Mouse (Mus musculus) urinary bladder, postnatal 0 days (tissue): Measurements from ENCODE around the gene Slc2a4. TPM values are rescaled to one million over a fixed set of nuclear protein-coding genes. Genes with fewer than 3 reads are reported as not detected.

ENCODE experiments used
- microRNA-seq: library from miRNA; unstranded; fragments of <30 nt; microRNA quantifications from one replicate; pipeline ENCODE4, GENCODE M21; 2016
- polyA plus RNA-seq: library from polyadenylated mRNA; unstranded; fragments of >200 nt; fragmentation: Nextera tagmentation; extraction: Ambion mirVana; gene quantifications from 2 replicates; pipeline ENCODE4 v1.2.1, GENCODE M21; 2015

Slc2a4 gene
- 181 and 186 TPM in 2 replicates for polyA plus RNA-seq

GRCm38 (mm10) chr11:69948066-69948762, at the start of gene Slc2a4:
Slc2a4 (minus strand) TSS chr11:69948188.

GRCm38 (mm10) chr11:69995391-69995960, 47.5 kb upstream of the Slc2a4 start, which contains the start of gene Phf23:
Phf23 (plus strand) TSS chr11:69995777.

GRCm38 (mm10) chr11:69990850-69991691, 43.1 kb upstream of the Slc2a4 start, which contains the start of gene Gabarap:
Gabarap (plus strand) TSS chr11:69991143.

GRCm38 (mm10) chr11:69982225-69982624, 34.2 kb upstream of the Slc2a4 start, which contains the start of gene Elp5:
Elp5 (minus strand) TSS chr11:69982517.

GRCm38 (mm10) chr11:69981141-69981762, 33.3 kb upstream of the Slc2a4 start, which contains the start of gene Ctdnep1:
Ctdnep1 (plus strand) TSS chr11:69981156.

GRCm38 (mm10) chr11:69964650-69965270, 16.8 kb upstream of the Slc2a4 start, which contains the start of gene Cldn7:
Cldn7 (plus strand) TSS chr11:69964779.

GRCm38 (mm10) chr11:69935137-69935879, 12.7 kb downstream of the Slc2a4 start, which contains the start of gene Ybx2:
Ybx2 (plus strand) TSS chr11:69935796.

GRCm38 (mm10) chr11:69921114-69922011, 26.6 kb downstream of the Slc2a4 start, which contains the start of gene Eif5a:
Eif5a (minus strand) TSS chr11:69921958.

DNA sequence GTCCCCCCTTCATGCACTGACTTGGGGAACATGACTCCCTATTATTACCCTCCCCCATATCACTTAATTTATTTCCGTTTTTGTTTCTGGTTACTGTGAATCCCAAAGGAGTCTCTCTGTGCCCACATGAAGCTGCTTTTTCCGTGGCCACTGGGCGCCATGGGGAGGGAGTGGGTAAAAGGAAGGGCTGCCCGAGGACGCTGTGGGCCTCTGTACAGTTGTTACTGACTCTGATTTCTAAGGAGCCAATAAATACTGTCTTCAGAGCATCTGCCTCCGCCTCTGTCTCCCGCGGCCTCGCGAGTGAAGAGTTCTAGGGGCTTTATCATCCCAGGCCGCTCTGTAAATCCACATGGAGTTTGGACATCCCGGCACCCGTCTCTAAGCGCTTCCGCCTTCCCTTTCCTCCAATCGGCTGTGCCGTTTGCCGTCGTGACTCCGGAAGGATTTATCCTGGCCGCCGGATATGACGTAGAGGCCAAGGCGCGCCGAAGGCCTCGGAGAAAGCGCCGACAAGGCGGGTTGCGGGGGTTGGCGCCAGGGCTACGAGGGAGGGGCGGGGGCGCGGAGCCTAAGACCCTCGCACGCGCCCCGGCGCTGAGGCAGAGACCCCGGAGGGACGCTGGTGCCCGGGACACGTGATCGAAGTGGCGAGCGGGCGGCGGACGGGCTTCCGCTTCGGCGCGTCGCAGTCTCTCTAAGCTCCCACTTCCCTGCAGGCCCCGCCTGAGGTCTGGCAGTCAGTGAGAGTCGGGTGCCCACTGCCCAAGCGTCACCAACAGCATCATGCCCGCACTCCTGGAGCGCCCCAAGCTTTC, 34.2 kb downstream of the Slc2a4 start, which contains the start of gene Gps2:
TSS of gene Gps2 (plus strand) at position 335 of the 818 bp plus-strand sequence.

DNA sequence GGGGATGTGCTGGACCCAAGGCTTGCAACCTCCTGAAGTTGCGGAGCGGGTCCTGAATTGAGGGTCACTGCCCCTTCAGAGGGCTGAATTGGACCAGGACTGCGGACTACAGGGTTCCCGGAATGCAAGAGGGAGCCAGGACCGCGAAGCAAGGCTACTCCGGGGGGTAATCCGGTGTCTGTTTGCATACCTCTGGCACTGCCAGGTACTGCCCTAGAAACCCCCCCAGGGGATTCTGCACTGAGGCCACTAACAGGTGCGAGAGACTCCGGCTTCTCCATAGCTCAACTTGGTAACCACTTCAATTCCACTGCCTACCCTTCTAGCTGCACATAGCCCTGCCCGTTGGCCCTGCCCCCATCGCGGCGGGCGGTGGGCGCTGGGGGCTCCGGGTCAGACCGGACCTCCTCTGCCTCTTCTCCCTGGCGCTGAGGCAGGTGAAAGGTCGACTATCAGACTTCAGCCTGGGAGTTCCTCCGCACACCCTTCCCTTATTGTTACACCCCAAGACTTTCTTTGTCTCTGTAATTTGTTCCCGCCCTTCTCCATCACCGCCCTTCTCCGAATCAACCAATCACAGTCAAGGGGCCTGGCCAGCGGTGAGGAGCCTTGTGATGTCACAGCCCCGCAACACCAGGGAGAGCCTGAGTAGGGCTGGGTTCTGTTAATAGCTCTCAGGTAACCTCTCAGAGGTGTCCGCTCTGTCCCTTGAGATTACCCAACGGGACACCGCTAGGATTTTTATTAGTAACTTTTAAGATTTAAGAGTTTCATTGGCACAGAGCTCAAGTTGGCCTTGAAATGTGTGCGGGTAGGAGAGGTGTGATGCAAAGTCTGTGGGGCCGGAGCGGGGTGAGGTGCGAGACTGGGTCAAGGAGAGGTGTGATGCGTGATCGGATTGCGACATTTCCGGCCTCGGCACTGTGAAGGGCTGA, 47.2 kb downstream of the Slc2a4 start, which contains the start of the genes 2810408A11Rik and Neurl4:
TSS of gene 2810408A11Rik (minus strand) at position 517 of the 935 bp plus-strand sequence.
TSS of gene Neurl4 (plus strand) at position 602 of the 935 bp plus-strand sequence.

DNA sequence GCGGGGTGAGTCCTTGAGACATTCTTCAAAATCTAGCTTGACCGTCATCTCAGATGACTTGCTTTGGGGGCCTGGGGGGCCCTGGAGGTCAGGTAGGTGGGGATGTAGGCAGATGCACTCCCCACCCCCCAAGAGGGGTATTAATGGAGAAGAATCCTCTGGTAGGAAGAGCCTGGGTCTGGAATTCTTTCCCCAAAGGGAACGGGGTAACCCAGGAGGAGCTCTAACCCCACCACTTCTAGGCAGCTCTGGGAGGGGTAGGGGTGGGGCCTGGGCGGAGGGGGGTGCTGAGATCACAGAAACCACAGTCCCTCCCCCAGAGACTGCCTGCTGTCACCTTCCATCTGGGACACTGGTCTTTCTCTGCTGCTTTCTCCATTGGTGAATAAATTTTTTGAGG, 52.7 kb downstream of the Slc2a4 start, which contains the start of gene Acap1:
TSS of gene Acap1 (minus strand) at position 249 of the 400 bp plus-strand sequence.

Small RNA genes within 50 kb of the gene (microRNA-seq; reads per million reads assigned to microRNA genes)
- not detected for gene Gm44349

Other genes starting within 250 kb of the Slc2a4 start
- gene Polr2a, start 189.6 kb downstream of the Slc2a4 start, polyA plus RNA-seq = 9.3 and 10.3 TPM in 2 replicates
- gene Slc35g3, start 186.2 kb downstream of the Slc2a4 start, polyA plus RNA-seq = not detected in 2 replicates
- 3.9 and 4.3 TPM in 2 replicates for gene Zbtb4, start 182.3 kb downstream of the Slc2a4 start, polyA plus RNA-seq
- 5.9 and 6.9 TPM in 2 replicates for gene Chrnb1, start 152.2 kb downstream of the Slc2a4 start, polyA plus RNA-seq
- 0.78 and 0.86 TPM in 2 replicates for gene Fgf11, start 146.3 kb downstream of the Slc2a4 start, polyA plus RNA-seq
- 13.7 TPM in 2 replicates for gene Tmem102, start 142.6 kb downstream of the Slc2a4 start, polyA plus RNA-seq
- not detected in 2 replicates for gene Gm39566, start 132.9 kb downstream of the Slc2a4 start, polyA plus RNA-seq
- gene Spem2, start 129.7 kb downstream of the Slc2a4 start, polyA plus RNA-seq = not detected in 2 replicates
- gene Spem1, start 126.0 kb downstream of the Slc2a4 start, polyA plus RNA-seq = 0.25 TPM in 1 of 2 replicates, not detected in the other
- 3.0 and 3.5 TPM in 2 replicates for gene Nlgn2, start 110.4 kb downstream of the Slc2a4 start, polyA plus RNA-seq
- 421 and 430 TPM in 2 replicates for gene Tmem256, start 109.7 kb downstream of the Slc2a4 start, polyA plus RNA-seq
- gene Plscr3, start 101.8 kb downstream of the Slc2a4 start, polyA plus RNA-seq = 94.6 and 111 TPM in 2 replicates
- 6.2 and 6.4 TPM in 2 replicates for gene Tnk1, start 89.5 kb downstream of the Slc2a4 start, polyA plus RNA-seq
- gene Tmem95, start 70.2 kb downstream of the Slc2a4 start, polyA plus RNA-seq = not detected in 2 replicates
- 9.2 and 10.3 TPM in 2 replicates for gene Kctd11, start 66.8 kb downstream of the Slc2a4 start, polyA plus RNA-seq
- gene Acap1, start 52.6 kb downstream of the Slc2a4 start, polyA plus RNA-seq = 0.14 and 0.47 TPM in 2 replicates
- gene 2810408A11Rik, start 47.2 kb downstream of the Slc2a4 start, polyA plus RNA-seq = 2.4 and 2.8 TPM in 2 replicates
- 3.3 and 4.0 TPM in 2 replicates for gene Neurl4, start 47.1 kb downstream of the Slc2a4 start, polyA plus RNA-seq
- 40.4 and 40.8 TPM in 2 replicates for gene Gps2, start 34.3 kb downstream of the Slc2a4 start, polyA plus RNA-seq
- 1,055 and 1,123 TPM in 2 replicates for gene Eif5a, start 26.2 kb downstream of the Slc2a4 start, polyA plus RNA-seq
- gene Ybx2, start 12.4 kb downstream of the Slc2a4 start, polyA plus RNA-seq = 0.54 and 1.3 TPM in 2 replicates
- gene Cldn7, start 16.6 kb upstream of the Slc2a4 start, polyA plus RNA-seq = 61.3 and 78.2 TPM in 2 replicates
- 17.5 and 18.5 TPM in 2 replicates for gene Ctdnep1, start 33.0 kb upstream of the Slc2a4 start, polyA plus RNA-seq
- 83.8 and 90.4 TPM in 2 replicates for gene Elp5, start 34.3 kb upstream of the Slc2a4 start, polyA plus RNA-seq
- 483 and 506 TPM in 2 replicates for gene Gabarap, start 43.0 kb upstream of the Slc2a4 start, polyA plus RNA-seq
- gene Phf23, start 47.6 kb upstream of the Slc2a4 start, polyA plus RNA-seq = 46.2 and 46.3 TPM in 2 replicates
- 13.4 and 13.8 TPM in 2 replicates for gene Dvl2, start 52.4 kb upstream of the Slc2a4 start, polyA plus RNA-seq
- 89.2 and 94.2 TPM in 2 replicates for gene Acadvl, start 67.2 kb upstream of the Slc2a4 start, polyA plus RNA-seq
- gene Dlg4, start 68.8 kb upstream of the Slc2a4 start, polyA plus RNA-seq = 4.8 and 5.2 TPM in 2 replicates
- gene Asgr1, start 105.9 kb upstream of the Slc2a4 start, polyA plus RNA-seq = 0.23 and 0.55 TPM in 2 replicates
- gene Asgr2, start 144.5 kb upstream of the Slc2a4 start, polyA plus RNA-seq = not detected in 2 replicates
- 0.58 and 0.90 TPM in 2 replicates for gene Mgl2, start 182.1 kb upstream of the Slc2a4 start, polyA plus RNA-seq
- 1.6 and 2.0 TPM in 2 replicates for gene Clec10a, start 208.0 kb upstream of the Slc2a4 start, polyA plus RNA-seq